Mouse (Mus musculus): ENCODE results near the gene Pklr.

DNA sequence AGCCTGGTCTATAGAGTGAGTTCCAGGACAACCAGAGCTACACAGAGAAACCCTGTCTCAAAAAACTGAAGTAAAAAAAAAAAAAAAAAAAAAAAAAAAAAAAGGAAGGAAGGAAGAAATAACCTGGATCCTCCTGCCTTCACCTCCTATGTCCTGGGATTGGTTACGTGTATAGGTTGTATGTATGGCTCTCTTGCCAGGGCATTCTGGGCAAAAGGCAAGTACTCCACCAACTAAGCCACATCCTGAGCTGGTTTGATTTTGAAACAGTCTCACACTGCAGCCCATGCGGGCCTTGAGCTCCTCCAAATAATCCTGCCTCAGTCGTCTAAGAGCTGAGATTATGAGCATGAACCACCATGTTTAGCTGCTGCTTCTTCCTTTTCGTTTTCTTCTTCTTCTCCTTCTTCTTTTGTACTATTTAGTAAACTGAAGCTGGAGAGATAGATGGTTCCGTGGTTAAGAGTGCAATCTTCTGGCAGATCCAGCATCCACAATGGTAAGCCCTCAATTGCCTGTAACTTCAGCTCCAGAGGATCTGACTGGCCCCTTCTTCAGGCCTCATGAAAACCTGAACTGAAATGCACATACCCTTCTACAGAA is 27.8 kb downstream of the Pklr start:
- TF ChIP-seq CTCF (IDR thresholded peaks at IDR 0.05; ENCODE audit: borderline replicate concordance, insufficient read depth, low read depth, low read length) (no peak), POLR2A (IDR thresholded peaks at IDR 0.05; ENCODE audit: borderline replicate concordance, insufficient read depth, low read length) (no peak)

Data from cerebellum, adult 2 months (tissue).